Mouse (Mus musculus): ENCODE data around the gene Gm3147.
"Not testable (repeated sequence)": the region's sequence is repeated elsewhere in the genome, so short reads cannot be mapped to it uniquely, and the experiment has no call there.

The Gm3147 gene

GRCm38 (mm10) chr5:94616242-94616641 lies at the start of gene Gm3147:
Gene Gm3147, minus strand, starts transcription at chr5:94616342.
- not testable (repeated sequence) for DNase-seq

GRCm38 (mm10) chr5:94648082-94648481 lies 31.9 kb upstream of the Gm3147 start, which contains the start of gene Gm6205:
Gene Gm6205, plus strand, starts transcription at chr5:94648382.
- not testable (repeated sequence) for DNase-seq

GRCm38 (mm10) chr5:94623679-94624078 lies 7.5 kb upstream of the Gm3147 start, which contains the start of gene Gm6509:
Gene Gm6509, plus strand, starts transcription at chr5:94623979.
- not testable (repeated sequence) for DNase-seq

Measured in lung, postnatal 10 days (tissue).